Mouse (Mus musculus): ENCODE results near the gene Otop3. TPM values are rescaled to one million over a fixed set of nuclear protein-coding genes. Genes with fewer than 3 reads are reported as not detected.
A peak's percentile ranks its signal among the peaks of the same experiment; 100 is the strongest.
"Not testable (repeated sequence)": the region's sequence is repeated elsewhere in the genome, so short reads cannot be mapped to it uniquely, and the experiment has no call there.

Gene Otop3
- polyA plus RNA-seq, 1 experiment from 2014 or later = 0.21 TPM

- Histone ChIP-seq H3K36me3 (ENCODE audit: control insufficient read depth, insufficient read depth, low read length) (no peaks in the 10 kb centered on the region), H3K4me3 (ENCODE audit: low read depth, low read length) (no peak overlapping the region), H3K27ac (replicated peaks; ENCODE audit: low read depth, low read length) (0 out of 2 replicates have a peak overlapping the region, but pooled peaks have one; percentile 44), H3K4me1 (ENCODE audit: control insufficient read depth, insufficient read depth, low read length) (peaks cover 29% of the 10 kb centered on the region), H3K27me3 (replicated peaks; ENCODE audit: control insufficient read depth, insufficient read depth, low read length) (no peaks in the 10 kb centered on the region), H3K9ac (ENCODE audit: low read depth, low read length) (no peak overlapping the region), H3K4me2 (ENCODE audit: low read depth, low read length) (peak overlapping the region; percentile 70), H3K9me3 (ENCODE audit: control insufficient read depth, low read length) (no peaks in the 10 kb centered on the region)
- ATAC-seq (ENCODE audit: low read depth) (no peak), DNase-seq (ENCODE audit: low spot score) (no peak)
- 64% methylated on average over 5 of the region's 5 CpGs for WGBS
Observed at GRCm38 (mm10) chr11:115384587-115384986, 50.1 kb downstream of the Otop3 start.

- H3K9ac ChIP-seq (ENCODE audit: low read depth, low read length); H3K4me2 ChIP-seq (ENCODE audit: low read depth, low read length); H3K4me3 ChIP-seq (ENCODE audit: low read depth, low read length); H3K9me3 ChIP-seq (ENCODE audit: control insufficient read depth, low read length); ATAC-seq (ENCODE audit: low read depth); DNase-seq (ENCODE audit: low spot score); H3K27me3 ChIP-seq (replicated peaks; ENCODE audit: control insufficient read depth, insufficient read depth, low read length); H3K27ac ChIP-seq (replicated peaks; ENCODE audit: low read depth, low read length): not testable (repeated sequence)
- Histone ChIP-seq H3K4me1 (ENCODE audit: control insufficient read depth, insufficient read depth, low read length) (peaks cover 26% of the 10 kb centered on the region), H3K36me3 (ENCODE audit: control insufficient read depth, insufficient read depth, low read length) (peaks cover 19% of the 10 kb centered on the region)
- 84% methylated on average over 3 of the region's 3 CpGs for WGBS
Observed at GRCm38 (mm10) chr11:115386859-115387258, 52.3 kb downstream of the Otop3 start.

GRCm38 (mm10) chr11:115391358-115391757 is 56.8 kb downstream of the Otop3 start:
- Histone ChIP-seq H3K4me1 (ENCODE audit: control insufficient read depth, insufficient read depth, low read length) (no peaks in the 10 kb centered on the region), H3K9ac (ENCODE audit: low read depth, low read length) (no peak overlapping the region), H3K27me3 (replicated peaks; ENCODE audit: control insufficient read depth, insufficient read depth, low read length) (no peaks in the 10 kb centered on the region), H3K4me2 (ENCODE audit: low read depth, low read length) (no peak overlapping the region), H3K4me3 (ENCODE audit: low read depth, low read length) (no peak overlapping the region), H3K36me3 (ENCODE audit: control insufficient read depth, insufficient read depth, low read length) (peaks cover 59% of the 10 kb centered on the region), H3K9me3 (ENCODE audit: control insufficient read depth, low read length) (no peaks in the 10 kb centered on the region), H3K27ac (replicated peaks; ENCODE audit: low read depth, low read length) (no peak overlapping the region)
- DNase-seq (ENCODE audit: low spot score) (no peak), ATAC-seq (ENCODE audit: low read depth) (no peak)
- 91% methylated on average over 7 of the region's 7 CpGs for WGBS

- H3K27ac ChIP-seq (replicated peaks; ENCODE audit: low read depth, low read length) = no peak overlapping the region
Observed at GRCm38 (mm10) chr11:115393721-115394325, 59.3 kb downstream of the Otop3 start.

More at GRCm38 (mm10) chr11:115393721-115394325, 59.3 kb downstream of the Otop3 start:
- 78% methylated on average over 34 of the region's 34 CpGs for WGBS
- ATAC-seq (ENCODE audit: low read depth) = peak; percentile 45; the same call in 1 of the 2 replicates
- Histone ChIP-seq H3K4me3 (ENCODE audit: low read depth, low read length) (no peak overlapping the region), H3K36me3 (ENCODE audit: control insufficient read depth, insufficient read depth, low read length) (peaks cover 61% of the 10 kb centered on the region), H3K4me2 (ENCODE audit: low read depth, low read length) (no peak overlapping the region), H3K27me3 (replicated peaks; ENCODE audit: control insufficient read depth, insufficient read depth, low read length) (no peaks in the 10 kb centered on the region), H3K9me3 (ENCODE audit: control insufficient read depth, low read length) (no peaks in the 10 kb centered on the region), H3K9ac (ENCODE audit: low read depth, low read length) (no peak overlapping the region), H3K4me1 (ENCODE audit: control insufficient read depth, insufficient read depth, low read length) (no peaks in the 10 kb centered on the region)
- no peak for DNase-seq (ENCODE audit: low spot score)

Other genes starting within 250 kb of the Otop3 start
- gene Rab37, start 243.3 kb upstream of the Otop3 start, polyA plus RNA-seq (2014; fragmentation: Nextera tagmentation; extraction: Ambion mirVana) = 1.6 and 2.9 TPM in 2 replicates
- gene Cd300lf, start 200.7 kb upstream of the Otop3 start, polyA plus RNA-seq (2014; fragmentation: Nextera tagmentation; extraction: Ambion mirVana) = 0.14 and 0.56 TPM in 2 replicates
- gene Slc9a3r1, start 171.4 kb upstream of the Otop3 start, polyA plus RNA-seq (2014; fragmentation: Nextera tagmentation; extraction: Ambion mirVana) = 40.6 and 43.5 TPM in 2 replicates
- gene Tmem104, start 147.2 kb upstream of the Otop3 start, polyA plus RNA-seq (2014; fragmentation: Nextera tagmentation; extraction: Ambion mirVana) = 12.5 and 14.9 TPM in 2 replicates
- 20.0 and 23.3 TPM in 2 replicates for gene Nat9, start 146.9 kb upstream of the Otop3 start, polyA plus RNA-seq (2014; fragmentation: Nextera tagmentation; extraction: Ambion mirVana)
- not detected in 2 replicates for gene Grin2c, start 67.5 kb upstream of the Otop3 start, polyA plus RNA-seq (2014; fragmentation: Nextera tagmentation; extraction: Ambion mirVana)
- gene Fdxr, start 57.7 kb upstream of the Otop3 start, polyA plus RNA-seq (2014; fragmentation: Nextera tagmentation; extraction: Ambion mirVana) = 10.4 and 11.0 TPM in 2 replicates
- gene Fads6, start 37.1 kb upstream of the Otop3 start, polyA plus RNA-seq (2014; fragmentation: Nextera tagmentation; extraction: Ambion mirVana) = 0.24 and 0.52 TPM in 2 replicates
- not detected in 2 replicates for gene Otop2, start 27.6 kb upstream of the Otop3 start, polyA plus RNA-seq (2014; fragmentation: Nextera tagmentation; extraction: Ambion mirVana)
- gene Ush1g, start 12.7 kb upstream of the Otop3 start, polyA plus RNA-seq (2014; fragmentation: Nextera tagmentation; extraction: Ambion mirVana) = not detected in 2 replicates
- gene Hid1, start 33.0 kb downstream of the Otop3 start, polyA plus RNA-seq (2014; fragmentation: Nextera tagmentation; extraction: Ambion mirVana) = 10.3 and 10.5 TPM in 2 replicates
- 11.7 and 12.3 TPM in 2 replicates for gene Cdr2l, start 47.2 kb downstream of the Otop3 start, polyA plus RNA-seq (2014; fragmentation: Nextera tagmentation; extraction: Ambion mirVana)
- 175 and 185 TPM in 2 replicates for gene Mrpl58, start 69.0 kb downstream of the Otop3 start, polyA plus RNA-seq (2014; fragmentation: Nextera tagmentation; extraction: Ambion mirVana)
- 841 and 943 TPM in 2 replicates for gene Atp5h, start 85.2 kb downstream of the Otop3 start, polyA plus RNA-seq (2014; fragmentation: Nextera tagmentation; extraction: Ambion mirVana)
- gene Kctd2, start 85.4 kb downstream of the Otop3 start, polyA plus RNA-seq (2014; fragmentation: Nextera tagmentation; extraction: Ambion mirVana) = 21.8 and 22.6 TPM in 2 replicates
- gene Trim80, start 105.8 kb downstream of the Otop3 start, polyA plus RNA-seq (2014; fragmentation: Nextera tagmentation; extraction: Ambion mirVana) = 0.11 TPM in 1 of 2 replicates, not detected in the other
- gene Slc16a5, start 127.7 kb downstream of the Otop3 start, polyA plus RNA-seq (2014; fragmentation: Nextera tagmentation; extraction: Ambion mirVana) = 0.15 and 0.18 TPM in 2 replicates
- 7.6 TPM in 2 replicates for gene Armc7, start 140.9 kb downstream of the Otop3 start, polyA plus RNA-seq (2014; fragmentation: Nextera tagmentation; extraction: Ambion mirVana)
- gene Nt5c, start 157.1 kb downstream of the Otop3 start, polyA plus RNA-seq (2014; fragmentation: Nextera tagmentation; extraction: Ambion mirVana) = 70.9 and 74.8 TPM in 2 replicates
- 576 and 619 TPM in 2 replicates for gene Jpt1, start 179.7 kb downstream of the Otop3 start, polyA plus RNA-seq (2014; fragmentation: Nextera tagmentation; extraction: Ambion mirVana)
- gene Sumo2, start 201.5 kb downstream of the Otop3 start, polyA plus RNA-seq (2014; fragmentation: Nextera tagmentation; extraction: Ambion mirVana) = 838 and 864 TPM in 2 replicates
- 128 and 143 TPM in 2 replicates for gene Nup85, start 229.7 kb downstream of the Otop3 start, polyA plus RNA-seq (2014; fragmentation: Nextera tagmentation; extraction: Ambion mirVana)